Mouse (Mus musculus): ENCODE measurements around the gene Mcur1. TPM values are rescaled to one million over a fixed set of nuclear protein-coding genes. Genes with fewer than 3 reads are reported as not detected.
A peak's percentile ranks its signal among the peaks of the same experiment; 100 is the strongest.

The Mcur1 gene
- polyA plus RNA-seq, 1 experiment from 2014 or later: 12.5 TPM

- no peak overlapping the region for H3K27ac ChIP-seq
- ATAC-seq (ENCODE audit: low FRiP score, low read depth): no peak
- WGBS: 70% methylated on average over 8 of the region's 8 CpGs
Measured at GRCm38 (mm10) chr13:43583504-43583903, 23.5 kb upstream of the Mcur1 start.

GRCm38 (mm10) chr13:43582961-43583360, 23.0 kb upstream of the Mcur1 start:
- H3K4me2 ChIP-seq (replicated peaks): peak overlapping the region; percentile 44
- 41% methylated on average over 16 of the region's 16 CpGs for WGBS
- ATAC-seq (ENCODE audit: low FRiP score, low read depth): no peak
- no peak overlapping the region for H3K4me3 ChIP-seq
- no peaks in the 10 kb centered on the region for H3K4me1 ChIP-seq
- H3K36me3 ChIP-seq: no peaks in the 10 kb centered on the region
- H3K9ac ChIP-seq: no peak overlapping the region
- no peaks in the 10 kb centered on the region for H3K9me3 ChIP-seq
- H3K27me3 ChIP-seq (replicated peaks): no peaks in the 10 kb centered on the region
- no peak overlapping the region for H3K27ac ChIP-seq

More at GRCm38 (mm10) chr13:43583504-43583903, 23.5 kb upstream of the Mcur1 start:
- Histone ChIP-seq H3K4me2 (replicated peaks) (no peak overlapping the region), H3K36me3 (no peaks in the 10 kb centered on the region), H3K4me1 (no peaks in the 10 kb centered on the region), H3K9me3 (no peaks in the 10 kb centered on the region), H3K4me3 (no peak overlapping the region), H3K27me3 (replicated peaks) (no peaks in the 10 kb centered on the region), H3K9ac (no peak overlapping the region)

- Histone ChIP-seq H3K27me3 (replicated peaks) (no peaks in the 10 kb centered on the region), H3K4me1 (no peaks in the 10 kb centered on the region), H3K9ac (no peak overlapping the region), H3K4me2 (replicated peaks) (no peak overlapping the region), H3K27ac (no peak overlapping the region), H3K4me3 (no peak overlapping the region), H3K36me3 (no peaks in the 10 kb centered on the region), H3K9me3 (no peaks in the 10 kb centered on the region)
- no peak for ATAC-seq (ENCODE audit: low FRiP score, low read depth)
- WGBS: 96% methylated on average over 5 of the region's 5 CpGs
Measured at GRCm38 (mm10) chr13:43580661-43581060, 20.7 kb upstream of the Mcur1 start.

- no peaks in the 10 kb centered on the region for H3K36me3 ChIP-seq
- H3K9me3 ChIP-seq: no peaks in the 10 kb centered on the region
- no peak for ATAC-seq (ENCODE audit: low FRiP score, low read depth)
- H3K4me1 ChIP-seq: no peaks in the 10 kb centered on the region
- no peaks in the 10 kb centered on the region for H3K27me3 ChIP-seq (replicated peaks)
- H3K27ac ChIP-seq: no peak overlapping the region
- H3K9ac ChIP-seq: no peak overlapping the region
- 26% methylated on average over 18 of the region's 18 CpGs for WGBS
- no peak overlapping the region for H3K4me2 ChIP-seq (replicated peaks)
- no peak overlapping the region for H3K4me3 ChIP-seq
Measured at GRCm38 (mm10) chr13:43579740-43580139, 19.7 kb upstream of the Mcur1 start.

GRCm38 (mm10) chr13:43577766-43578165, 17.8 kb upstream of the Mcur1 start:
- Histone ChIP-seq H3K9ac (no peak overlapping the region), H3K36me3 (no peaks in the 10 kb centered on the region), H3K27ac (no peak overlapping the region), H3K27me3 (replicated peaks) (no peaks in the 10 kb centered on the region), H3K9me3 (no peaks in the 10 kb centered on the region), H3K4me1 (no peaks in the 10 kb centered on the region), H3K4me3 (no peak overlapping the region), H3K4me2 (replicated peaks) (no peak overlapping the region)
- ATAC-seq (ENCODE audit: low FRiP score, low read depth): no peak
- 89% methylated on average over 12 of the region's 12 CpGs for WGBS

GRCm38 (mm10) chr13:43577254-43577653, 17.3 kb upstream of the Mcur1 start:
- ATAC-seq (ENCODE audit: low FRiP score, low read depth): no peak
- H3K9me3 ChIP-seq: no peaks in the 10 kb centered on the region
- no peaks in the 10 kb centered on the region for H3K36me3 ChIP-seq
- H3K27ac ChIP-seq: no peak overlapping the region
- no peaks in the 10 kb centered on the region for H3K4me1 ChIP-seq
- 76% methylated on average over 5 of the region's 5 CpGs for WGBS
- no peak overlapping the region for H3K9ac ChIP-seq
- no peak overlapping the region for H3K4me2 ChIP-seq (replicated peaks)
- H3K27me3 ChIP-seq (replicated peaks): no peaks in the 10 kb centered on the region
- no peak overlapping the region for H3K4me3 ChIP-seq

- ATAC-seq (ENCODE audit: low FRiP score, low read depth): no peak
- H3K36me3 ChIP-seq: no peaks in the 10 kb centered on the region
- H3K27ac ChIP-seq: no peak overlapping the region
- H3K27me3 ChIP-seq (replicated peaks): no peaks in the 10 kb centered on the region
- 92% methylated on average over 5 of the region's 5 CpGs for WGBS
- 0 out of 2 replicates have a peak, but pooled peaks cover 9% of the 10 kb centered on the region for H3K9me3 ChIP-seq
- H3K4me1 ChIP-seq: no peaks in the 10 kb centered on the region
- H3K9ac ChIP-seq: no peak overlapping the region
- no peak overlapping the region for H3K4me3 ChIP-seq
- no peak overlapping the region for H3K4me2 ChIP-seq (replicated peaks)
Measured at GRCm38 (mm10) chr13:43575431-43575830, 15.4 kb upstream of the Mcur1 start.

- ATAC-seq (ENCODE audit: low FRiP score, low read depth): no peak
Measured at GRCm38 (mm10) chr13:43573979-43574378, 14.0 kb upstream of the Mcur1 start.

GRCm38 (mm10) chr13:43567141-43567891, 7.3 kb upstream of the Mcur1 start:
- Histone ChIP-seq H3K9me3 (0 out of 2 replicates have a peak, but pooled peaks cover 9% of the 10 kb centered on the region), H3K27me3 (replicated peaks) (no peaks in the 10 kb centered on the region), H3K4me2 (replicated peaks) (no peak overlapping the region), H3K27ac (no peak overlapping the region), H3K9ac (no peak overlapping the region), H3K36me3 (no peaks in the 10 kb centered on the region), H3K4me3 (no peak overlapping the region), H3K4me1 (peaks cover 3% of the 10 kb centered on the region; the same call in 1 of the 2 replicates)
- WGBS: 73% methylated on average over 25 of the region's 25 CpGs
- no peak for ATAC-seq (ENCODE audit: low FRiP score, low read depth)

More at GRCm38 (mm10) chr13:43573979-43574378, 14.0 kb upstream of the Mcur1 start:
- no peak overlapping the region for H3K9ac ChIP-seq
- no peaks in the 10 kb centered on the region for H3K4me1 ChIP-seq
- no peaks in the 10 kb centered on the region for H3K36me3 ChIP-seq
- H3K4me3 ChIP-seq: no peak overlapping the region
- H3K27ac ChIP-seq: no peak overlapping the region
- H3K4me2 ChIP-seq (replicated peaks): no peak overlapping the region
- H3K9me3 ChIP-seq: 0 out of 2 replicates have a peak, but pooled peaks cover 9% of the 10 kb centered on the region
- H3K27me3 ChIP-seq (replicated peaks): no peaks in the 10 kb centered on the region
- 87% methylated on average over 2 of the region's 2 CpGs for WGBS

- Histone ChIP-seq H3K27ac (no peak overlapping the region), H3K4me2 (replicated peaks) (no peak overlapping the region), H3K9ac (no peak overlapping the region), H3K4me3 (no peak overlapping the region), H3K4me1 (peaks cover 3% of the 10 kb centered on the region; the same call in 1 of the 2 replicates), H3K27me3 (replicated peaks) (no peaks in the 10 kb centered on the region), H3K9me3 (0 out of 2 replicates have a peak, but pooled peaks cover 7% of the 10 kb centered on the region), H3K36me3 (no peaks in the 10 kb centered on the region)
- WGBS: 89% methylated on average over 8 of the region's 8 CpGs
- ATAC-seq (ENCODE audit: low FRiP score, low read depth): no peak
Measured at GRCm38 (mm10) chr13:43566184-43566583, 6.2 kb upstream of the Mcur1 start.

- Histone ChIP-seq H3K4me2 (replicated peaks) (no peak overlapping the region), H3K9ac (no peak overlapping the region), H3K9me3 (no peaks in the 10 kb centered on the region), H3K4me3 (no peak overlapping the region), H3K4me1 (peaks cover 7% of the 10 kb centered on the region; the same call in 1 of the 2 replicates), H3K27me3 (replicated peaks) (no peaks in the 10 kb centered on the region), H3K27ac (no peak overlapping the region), H3K36me3 (no peaks in the 10 kb centered on the region)
- WGBS: 23% methylated on average over 9 of the region's 9 CpGs
- ATAC-seq (ENCODE audit: low FRiP score, low read depth): no peak
Measured at GRCm38 (mm10) chr13:43565346-43565745, 5.4 kb upstream of the Mcur1 start.

GRCm38 (mm10) chr13:43564733-43565132, 4.7 kb upstream of the Mcur1 start:
- no peak overlapping the region for H3K9ac ChIP-seq
- no peak overlapping the region for H3K4me3 ChIP-seq
- no peak overlapping the region for H3K27ac ChIP-seq
- no peaks in the 10 kb centered on the region for H3K9me3 ChIP-seq
- no peak for ATAC-seq (ENCODE audit: low FRiP score, low read depth)
- no peak overlapping the region for H3K4me2 ChIP-seq (replicated peaks)
- H3K27me3 ChIP-seq (replicated peaks): no peaks in the 10 kb centered on the region
- H3K36me3 ChIP-seq: no peaks in the 10 kb centered on the region
- 91% methylated on average over 5 of the region's 5 CpGs for WGBS
- H3K4me1 ChIP-seq: peaks cover 7% of the 10 kb centered on the region; the same call in 1 of the 2 replicates

GRCm38 (mm10) chr13:43562726-43563125, 2.7 kb upstream of the Mcur1 start:
- Histone ChIP-seq H3K4me1 (peaks cover 20% of the 10 kb centered on the region), H3K9ac (no peak overlapping the region), H3K36me3 (no peaks in the 10 kb centered on the region), H3K4me2 (replicated peaks) (no peak overlapping the region), H3K27me3 (replicated peaks) (no peaks in the 10 kb centered on the region), H3K27ac (no peak overlapping the region), H3K4me3 (no peak overlapping the region), H3K9me3 (no peaks in the 10 kb centered on the region)
- ATAC-seq (ENCODE audit: low FRiP score, low read depth): no peak
- 87% methylated on average over 5 of the region's 5 CpGs for WGBS
